Mouse (Mus musculus) heart, postnatal 0 days (tissue): ENCODE measurements at regions not wholly inside any gene's neighbourhood (a gene's known extent, or its start where the extent isn't known, plus 50 kb on each side); places are given as distances from the start of the nearest gene placed in this dataset.

Experiments
- CTCF ChIP-seq: IDR thresholded peaks from 2 replicates; pipeline ENCODE4 v1.5.1; 2016; ENCODE audit warnings: antibody characterized with exemption, control low read depth, low read depth
- EP300 ChIP-seq: IDR thresholded peaks from 2 replicates; pipeline ENCODE4 v1.6.1; 2016; ENCODE audit warnings: antibody characterized with exemption, low read depth

GRCm38 (mm10) chr1:45745136-45745535 is 49.8 kb upstream of the Wdr75 start:
- TF ChIP-seq CTCF (no peak), EP300 (no peak)
